In the genomic region with DNA sequence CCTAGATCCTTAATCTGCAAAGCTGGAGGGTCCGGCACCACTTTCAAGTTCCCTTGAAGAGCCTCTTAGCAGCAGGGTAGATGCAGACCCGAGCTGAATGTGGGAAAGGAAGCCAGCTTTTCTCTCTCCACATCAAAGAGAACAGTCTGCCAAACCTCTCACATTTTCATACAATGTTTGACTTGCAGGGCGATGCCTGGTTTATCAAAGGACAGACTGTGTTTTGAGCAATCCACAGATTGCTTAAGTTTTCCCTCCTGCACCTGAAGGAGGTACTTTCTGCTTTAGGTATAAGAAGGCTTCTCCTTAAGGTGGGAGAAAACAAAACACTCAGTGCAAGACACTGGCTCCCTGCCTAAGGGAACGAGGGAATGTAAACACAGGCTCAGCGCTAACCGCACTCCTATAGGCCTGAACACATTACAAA, we compare ENCODE assay signal across 16 mouse cellular contexts.
DNase-seq lines count a peak whose midpoint lies in the region; ATAC-seq and TF ChIP-seq lines count a peak whose summit lies in the region.
"Had no signal": no experiment of that assay in that cellular context is flagged by ENCODE, and none has a peak within 500 bp of the region (broad histone marks: within the 10 kb centered on the region; RNA-seq: fewer than 3 reads in every experiment).

No protein-coding gene starts in this region.

- H3K4me3 ChIP-seq in intestine, embryonic 14.5 days (ENCODE audit: low read depth, low read length), result no peak overlapping the region
- H3K4me3 ChIP-seq in intestine, postnatal 0 days (ENCODE audit: low read depth, low read length), result no peak overlapping the region
- H3K4me3 ChIP-seq in lung, adult 2 months (replicated peaks; ENCODE audit: extremely low read depth, low read depth, low read length), result no peak overlapping the region
- H3K4me3 ChIP-seq in stomach, embryonic 14.5 days (ENCODE audit: low read depth, low read length), result no peak overlapping the region
- H3K4me3 ChIP-seq: heart, embryonic 10.5 days; hindbrain, embryonic 13.5 days; kidney, embryonic 15.5 days; liver, embryonic 13.5 days; midbrain, embryonic 10.5 days had no signal

- peaks cover 6% of the 10 kb centered on the region for H3K4me1 ChIP-seq in intestine, embryonic 14.5 days (replicated peaks; ENCODE audit: control insufficient read depth, insufficient read depth, low read length)
- H3K4me1 ChIP-seq in intestine, postnatal 0 days (replicated peaks; ENCODE audit: control insufficient read depth, insufficient read depth, low read length), result no peaks in the 10 kb centered on the region
- peaks cover 7% of the 10 kb centered on the region for H3K4me1 ChIP-seq in lung, adult 2 months (ENCODE audit: control insufficient read depth, insufficient read depth, low read length)
- 0 out of 2 replicates have a peak, but pooled peaks cover 4% of the 10 kb centered on the region for H3K4me1 ChIP-seq in stomach, embryonic 14.5 days (ENCODE audit: control insufficient read depth, insufficient read depth, low read length)
- H3K4me1 ChIP-seq: heart, embryonic 10.5 days; hindbrain, embryonic 13.5 days; liver, embryonic 13.5 days had no signal

- no peak for TF ChIP-seq CTCF in intestine, postnatal 0 days (IDR thresholded peaks at IDR 0.05; ENCODE audit: low read depth)
- TF ChIP-seq CTCF in lung, adult 2 months (IDR thresholded peaks at IDR 0.05; ENCODE audit: insufficient read depth, low read length), result no peak

- WGBS in intestine, embryonic 14.5 days, result 35% methylated on average over 6 of the region's 6 CpGs
- WGBS in intestine, postnatal 0 days, result 47% methylated on average over 6 of the region's 6 CpGs
- WGBS in lung, adult 2 months, result 38% methylated on average over 6 of the region's 6 CpGs
- WGBS in stomach, embryonic 14.5 days, result 19% methylated on average over 6 of the region's 6 CpGs

- H3K27ac ChIP-seq in intestine, embryonic 14.5 days (ENCODE audit: low read depth), result peak overlapping the region; percentile 14; the same call in 1 of the 2 replicates
- H3K27ac ChIP-seq in intestine, postnatal 0 days (ENCODE audit: low read depth, low read length), result no peak overlapping the region
- peak overlapping the region; percentile 53; the same call in 1 of the 2 replicates for H3K27ac ChIP-seq in stomach, embryonic 14.5 days (ENCODE audit: low read length)
- H3K27ac ChIP-seq: heart, embryonic 10.5 days; hindbrain, embryonic 13.5 days; kidney, embryonic 15.5 days; liver, embryonic 13.5 days; midbrain, embryonic 10.5 days had no signal

- DNase-seq in intestine, embryonic 14.5 days (ENCODE audit: low spot score), result no peak
- DNase-seq in fat pad, adult 2 months (ENCODE audit: extremely low read depth, low read depth, low spot score), result peak; percentile 28
- peak; percentile 66 for DNase-seq in lung, adult 2 months
- DNase-seq in adrenal gland, adult (ENCODE audit: inconsistent age in 2 of 2, low spot score in 1 of 2), result no peak
- DNase-seq in adipocyte (ENCODE audit: low spot score), result no peak
- DNase-seq: adrenal gland, adult 2 months; cerebellum, postnatal 36 days; liver, embryonic 13.5 days; thymus, postnatal 4 days had no signal

- no peaks in the 10 kb centered on the region for H3K9me3 ChIP-seq in intestine, embryonic 14.5 days (ENCODE audit: control insufficient read depth, low read length)
- no peaks in the 10 kb centered on the region for H3K9me3 ChIP-seq in intestine, postnatal 0 days (ENCODE audit: control insufficient read depth)
- H3K9me3 ChIP-seq in stomach, embryonic 14.5 days (ENCODE audit: control insufficient read depth, low read depth, low read length), result no peaks in the 10 kb centered on the region
- H3K9me3 ChIP-seq: heart, embryonic 10.5 days; hindbrain, embryonic 13.5 days; kidney, embryonic 15.5 days; liver, embryonic 13.5 days; midbrain, embryonic 10.5 days had no signal

- H3K9ac ChIP-seq in intestine, embryonic 14.5 days (ENCODE audit: low read length), result no peak overlapping the region
- no peak overlapping the region for H3K9ac ChIP-seq in intestine, postnatal 0 days (ENCODE audit: low read depth, low read length)
- H3K9ac ChIP-seq in stomach, embryonic 14.5 days (replicated peaks; ENCODE audit: low read depth, low read length), result no peak overlapping the region
- H3K9ac ChIP-seq: hindbrain, embryonic 13.5 days; kidney, embryonic 15.5 days; liver, embryonic 13.5 days had no signal

- H3K27me3 ChIP-seq in intestine, embryonic 14.5 days (replicated peaks; ENCODE audit: control insufficient read depth, insufficient read depth, low read length), result no peaks in the 10 kb centered on the region
- H3K27me3 ChIP-seq in intestine, postnatal 0 days (replicated peaks; ENCODE audit: control insufficient read depth, insufficient read depth, low read length), result no peaks in the 10 kb centered on the region
- H3K27me3 ChIP-seq in stomach, embryonic 14.5 days (ENCODE audit: control insufficient read depth, insufficient read depth, low read length), result no peaks in the 10 kb centered on the region
- H3K27me3 ChIP-seq: CH12.LX; hindbrain, embryonic 13.5 days; kidney, embryonic 15.5 days; liver, embryonic 13.5 days had no signal

- TF ChIP-seq POLR2A in lung, adult 2 months (IDR thresholded peaks at IDR 0.05; ENCODE audit: borderline replicate concordance, extremely low read depth, low read depth, low read length), result no peak

- no peak overlapping the region for H3K4me2 ChIP-seq in intestine, embryonic 14.5 days (ENCODE audit: low read length)
- H3K4me2 ChIP-seq in intestine, postnatal 0 days (replicated peaks; ENCODE audit: low read depth), result no peak overlapping the region
- no peak overlapping the region for H3K4me2 ChIP-seq in stomach, embryonic 14.5 days (replicated peaks; ENCODE audit: low read depth, low read length)
- H3K4me2 ChIP-seq: hindbrain, embryonic 13.5 days; kidney, embryonic 15.5 days; liver, embryonic 13.5 days had no signal

- H3K36me3 ChIP-seq in intestine, embryonic 14.5 days (ENCODE audit: control insufficient read depth, insufficient read depth, low read length), result 0 out of 2 replicates have a peak, but pooled peaks cover 4% of the 10 kb centered on the region
- peaks cover 7% of the 10 kb centered on the region; the same call in 1 of the 2 replicates for H3K36me3 ChIP-seq in intestine, postnatal 0 days (ENCODE audit: control insufficient read depth, insufficient read depth)
- H3K36me3 ChIP-seq in stomach, embryonic 14.5 days (ENCODE audit: control insufficient read depth, insufficient read depth, low read length), result no peaks in the 10 kb centered on the region; the same call in 1 of the 2 replicates
- H3K36me3 ChIP-seq: liver, embryonic 13.5 days had no signal

- ATAC-seq in intestine, embryonic 14.5 days (replicated peaks; ENCODE audit: low FRiP score, low TSS enrichment, low read depth), result no peak
- ATAC-seq in intestine, postnatal 0 days, result no peak
- ATAC-seq in stomach, embryonic 14.5 days (ENCODE audit: insufficient number of reproducible peaks, insufficient read depth, low FRiP score, low read depth), result peak; percentile 61

Comparison
In these comparisons a context has a peak if more than half of its experiments do, and no peak if none do; other contexts are left out.
1. DNase-seq: peak in fat pad, adult 2 months (single experiment) and lung, adult 2 months (single experiment); none in intestine, embryonic 14.5 days (single experiment), adrenal gland, adult (0 of 2) and adipocyte (single experiment).